Mouse (Mus musculus) forebrain, embryonic 16.5 days (tissue): ENCODE measurements around the gene Adnp. TPM values are rescaled to one million over a fixed set of nuclear protein-coding genes. Genes with fewer than 3 reads are reported as not detected.

Experiments
- ATAC-seq: fragments of 200-750 bp; cut with Nextera tagmentation; 2 replicates; pipeline ENCODE4 v1.8.0; 2017; ENCODE audit warnings: mild to moderate bottlenecking, moderate library complexity
- H3K27ac ChIP-seq: fragments of 300-500 bp; sonication (generic); 2 replicates; pipeline ENCODE4 v1.5.1; 2014; ENCODE audit warnings: low read length, control low read depth
- H3K27me3 ChIP-seq: fragments of 300-500 bp; sonication (generic); replicated peaks from 2 replicates; pipeline ENCODE4 v1.6.1; 2014; ENCODE audit warnings: low read length; ENCODE audit not compliant: control insufficient read depth, insufficient read depth
- H3K36me3 ChIP-seq: fragments of 300-500 bp; sonication (generic); 2 replicates; pipeline ENCODE4 v1.6.1; 2014; ENCODE audit not compliant: control insufficient read depth, insufficient read depth
- H3K4me1 ChIP-seq: fragments of 300-500 bp; sonication (generic); replicated peaks from 2 replicates; pipeline ENCODE4 v1.6.1; 2014; ENCODE audit warnings: low read length; ENCODE audit not compliant: control insufficient read depth, insufficient read depth
- H3K4me2 ChIP-seq: fragments of 300-500 bp; sonication (generic); 2 replicates; pipeline ENCODE4 v1.6.1; 2014; ENCODE audit warnings: mild to moderate bottlenecking, low read length, control low read depth
- H3K4me3 ChIP-seq: fragments of 300-500 bp; sonication (generic); replicated peaks from 2 replicates; pipeline ENCODE4 v1.5.1; 2014; ENCODE audit warnings: mild to moderate bottlenecking, low read length, control low read depth
- H3K9ac ChIP-seq: fragments of 300-500 bp; sonication (generic); replicated peaks from 2 replicates; pipeline ENCODE4 v1.6.1; 2014; ENCODE audit warnings: low read depth, low read length, control low read depth
- H3K9me3 ChIP-seq: fragments of 300-500 bp; sonication (generic); 2 replicates; pipeline ENCODE4 v1.6.1; 2016; ENCODE audit warnings: low read length; ENCODE audit not compliant: control insufficient read depth
- WGBS: fragments of 180-500 bp; shearing (Covaris S2); extraction: QIAGEN DNeasy Blood & Tissue Kit; methylation state at CpG from one replicate; pipeline ENCODE4 v1.1.7; 2014; 5-methylcytosine and 5-hydroxymethylcytosine counted together
- polyA plus RNA-seq: library from polyadenylated mRNA; unstranded; fragments of >200 nt; fragmentation: Nextera tagmentation; extraction: Ambion mirVana; gene quantifications from 2 replicates; pipeline ENCODE4 v1.2.1, GENCODE M21; 2015

The Adnp gene
- polyA plus RNA-seq, 1 experiment from 2014 or later: 3.6 TPM

GRCm38 (mm10) chr2:168213788-168214397 lies 7.0 kb upstream of the Adnp start:
- WGBS: 46% methylated on average over 5 of the region's 5 CpGs
- no peaks in the 10 kb centered on the region for H3K9me3 ChIP-seq

GRCm38 (mm10) chr2:168207883-168208282 lies 971 bp upstream of the Adnp start:
- H3K4me1 ChIP-seq: peaks cover 20% of the 10 kb centered on the region
- H3K27ac ChIP-seq: peak overlapping the region; percentile 99
- WGBS: over 99% methylated on average over 3 of the region's 3 CpGs
- peaks cover 23% of the 10 kb centered on the region for H3K36me3 ChIP-seq
- H3K4me2 ChIP-seq: no peak overlapping the region
- no peak overlapping the region for H3K4me3 ChIP-seq
- no peak overlapping the region for H3K9ac ChIP-seq
- no peak for ATAC-seq
- H3K9me3 ChIP-seq: no peaks in the 10 kb centered on the region
- no peaks in the 10 kb centered on the region for H3K27me3 ChIP-seq

More at GRCm38 (mm10) chr2:168213788-168214397, 7.0 kb upstream of the Adnp start:
- Histone ChIP-seq H3K9ac (no peak overlapping the region), H3K4me3 (no peak overlapping the region), H3K27me3 (no peaks in the 10 kb centered on the region), H3K4me2 (no peak overlapping the region), H3K27ac (no peak overlapping the region), H3K4me1 (no peaks in the 10 kb centered on the region), H3K36me3 (peaks cover 28% of the 10 kb centered on the region)
- no peak for ATAC-seq

GRCm38 (mm10) chr2:168205681-168206631 lies 956 bp downstream of the Adnp start:
- 0% methylated on average over 42 of the region's 49 CpGs for WGBS
- H3K9me3 ChIP-seq: no peaks in the 10 kb centered on the region
- H3K9ac ChIP-seq: peak overlapping the region; percentile 100

GRCm38 (mm10) chr2:168205265-168205664 lies 1.6 kb downstream of the Adnp start:
- Histone ChIP-seq H3K36me3 (0 out of 2 replicates have a peak, but pooled peaks cover 4% of the 10 kb centered on the region), H3K9ac (peak overlapping the region; percentile 100), H3K4me1 (peaks cover 36% of the 10 kb centered on the region), H3K4me3 (peak overlapping the region; percentile 97), H3K4me2 (peak overlapping the region; percentile 77), H3K9me3 (no peaks in the 10 kb centered on the region), H3K27me3 (no peaks in the 10 kb centered on the region), H3K27ac (peak overlapping the region; percentile 99)
- 2% methylated on average over 6 of the region's 6 CpGs for WGBS
- ATAC-seq: peak; percentile 47

More at GRCm38 (mm10) chr2:168205681-168206631, 956 bp downstream of the Adnp start:
- peak; percentile 18 for ATAC-seq
- Histone ChIP-seq H3K27ac (peak overlapping the region; percentile 99), H3K4me3 (peak overlapping the region; percentile 97), H3K4me1 (peaks cover 29% of the 10 kb centered on the region), H3K36me3 (peaks cover 9% of the 10 kb centered on the region), H3K27me3 (no peaks in the 10 kb centered on the region), H3K4me2 (peak overlapping the region; percentile 77)

GRCm38 (mm10) chr2:168204476-168204999 lies 2.4 kb downstream of the Adnp start:
- Histone ChIP-seq H3K4me3 (peak overlapping the region; percentile 97), H3K27ac (no peak overlapping the region), H3K4me2 (peak overlapping the region; percentile 77), H3K4me1 (peaks cover 41% of the 10 kb centered on the region), H3K27me3 (no peaks in the 10 kb centered on the region), H3K36me3 (0 out of 2 replicates have a peak, but pooled peaks cover 4% of the 10 kb centered on the region), H3K9ac (peak overlapping the region; percentile 23; the same call in 1 of the 2 replicates), H3K9me3 (no peaks in the 10 kb centered on the region)
- WGBS: 85% methylated on average over 8 of the region's 8 CpGs
- ATAC-seq: no peak

GRCm38 (mm10) chr2:168200014-168200691 lies 6.8 kb downstream of the Adnp start:
- Histone ChIP-seq H3K9me3 (no peaks in the 10 kb centered on the region), H3K4me2 (peak overlapping the region; percentile 11; the same call in 1 of the 2 replicates), H3K27ac (no peak overlapping the region), H3K4me1 (peaks cover 68% of the 10 kb centered on the region), H3K27me3 (no peaks in the 10 kb centered on the region), H3K9ac (no peak overlapping the region), H3K36me3 (0 out of 2 replicates have a peak, but pooled peaks cover 4% of the 10 kb centered on the region), H3K4me3 (no peak overlapping the region)
- ATAC-seq: no peak
- 83% methylated on average over 5 of the region's 5 CpGs for WGBS

- WGBS: 88% methylated on average over 4 of the region's 4 CpGs
- ATAC-seq: no peak
- Histone ChIP-seq H3K27me3 (no peaks in the 10 kb centered on the region), H3K9ac (no peak overlapping the region), H3K4me3 (no peak overlapping the region), H3K4me2 (no peak overlapping the region), H3K36me3 (peaks cover 6% of the 10 kb centered on the region; the same call in 1 of the 2 replicates), H3K9me3 (no peaks in the 10 kb centered on the region), H3K4me1 (peaks cover 63% of the 10 kb centered on the region), H3K27ac (no peak overlapping the region)
These were observed 7.4 kb downstream of the Adnp start for GRCm38 (mm10) chr2:168199476-168199875.

- H3K27ac ChIP-seq: no peak overlapping the region
- H3K27me3 ChIP-seq: no peaks in the 10 kb centered on the region
- peak; percentile 57; the same call in 1 of the 2 replicates for ATAC-seq
- H3K4me3 ChIP-seq: no peak overlapping the region
- no peak overlapping the region for H3K9ac ChIP-seq
- no peaks in the 10 kb centered on the region for H3K9me3 ChIP-seq
- H3K4me2 ChIP-seq: 0 out of 2 replicates have a peak overlapping the region, but pooled peaks have one; percentile 2
- H3K4me1 ChIP-seq: peaks cover 64% of the 10 kb centered on the region
- peaks cover 7% of the 10 kb centered on the region; the same call in 1 of the 2 replicates for H3K36me3 ChIP-seq
- WGBS: 72% methylated on average over 1 of the region's 1 CpGs
These were observed 8.5 kb downstream of the Adnp start for GRCm38 (mm10) chr2:168198421-168198820.
